In the genomic region with DNA sequence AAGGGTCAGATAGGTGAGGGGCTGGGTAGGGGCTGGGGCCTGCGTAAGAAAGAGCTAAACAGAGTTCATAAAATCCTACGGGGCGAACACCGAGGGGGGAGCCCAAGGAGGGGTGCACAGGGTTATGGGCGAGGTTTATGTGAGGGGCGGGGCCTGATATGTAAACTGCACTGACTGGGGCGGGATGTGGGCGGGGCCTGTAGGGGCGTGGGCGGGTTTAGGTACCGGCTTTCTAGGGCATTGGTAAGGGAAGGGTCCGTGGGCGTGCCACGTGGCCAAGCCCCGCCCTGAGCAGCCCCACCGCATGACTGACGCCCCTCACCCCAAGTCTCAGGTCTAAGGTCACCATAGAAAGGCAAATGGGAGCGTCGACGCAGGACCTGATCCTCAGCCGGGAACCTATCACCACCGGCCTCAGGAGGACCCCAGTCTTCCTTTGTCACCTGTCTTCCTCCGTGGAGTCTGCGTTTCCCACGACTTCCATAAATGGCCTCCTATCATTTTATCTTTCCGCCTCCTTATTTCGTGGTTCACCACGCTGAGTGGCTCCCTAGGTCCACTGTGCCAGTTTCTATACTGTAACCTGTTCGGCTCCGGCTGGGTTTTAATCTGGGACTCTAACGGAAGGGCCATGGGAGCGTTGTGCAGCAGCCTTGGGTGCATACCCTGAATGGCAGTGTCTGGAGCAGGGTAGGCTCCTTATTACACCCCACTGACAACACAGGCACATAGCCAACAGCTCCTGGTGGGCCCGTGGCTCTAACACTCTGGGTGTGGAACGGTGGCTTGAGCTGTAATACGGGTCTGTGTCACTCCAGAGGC, we compare ENCODE assay signal across 9 mouse cellular contexts. TPM values are rescaled to one million over a fixed set of nuclear protein-coding genes. Genes with fewer than 3 reads are reported as not detected.
DNase-seq lines count a peak whose midpoint lies in the region; ATAC-seq and TF ChIP-seq lines count a peak whose summit lies in the region.
"Had no signal": no experiment of that assay in that cellular context is flagged by ENCODE, and none has a peak within 500 bp of the region (broad histone marks: within the 10 kb centered on the region; RNA-seq: fewer than 3 reads in every experiment).

No protein-coding gene starts in this region.

- 5% methylated on average over 35 of the region's 35 CpGs for WGBS in hindbrain, embryonic 14.5 days

- ATAC-seq in hindbrain, embryonic 14.5 days (ENCODE audit: low FRiP score) = peak; percentile 91
- ATAC-seq in activated CD4-positive, CD25-positive, alpha-beta regulatory T cell, adult 4 months = no peak

- H3K4me2 ChIP-seq in hindbrain, embryonic 14.5 days (replicated peaks) = peak overlapping the region; percentile 81

- no peaks in the 10 kb centered on the region for H3K4me1 ChIP-seq in embryonic fibroblast, embryonic 13.5 days (ENCODE audit: control insufficient read depth, insufficient read depth, low read length)
- peaks cover 8% of the 10 kb centered on the region; the same call in 1 of the 2 replicates for H3K4me1 ChIP-seq in hindbrain, embryonic 14.5 days (replicated peaks; ENCODE audit: control insufficient read depth, insufficient read depth, low read length)

- TF ChIP-seq CTCF in embryonic fibroblast, embryonic 13.5 days (IDR thresholded peaks at IDR 0.05; ENCODE audit: borderline replicate concordance, insufficient read depth, low read length) = no peak

- H3K27me3 ChIP-seq in hindbrain, embryonic 14.5 days (ENCODE audit: control insufficient read depth, insufficient read depth, low read length) = no peaks in the 10 kb centered on the region

- peak overlapping the region; percentile 73 for H3K9ac ChIP-seq in hindbrain, embryonic 14.5 days

- no peaks in the 10 kb centered on the region for H3K36me3 ChIP-seq in hindbrain, embryonic 14.5 days (replicated peaks; ENCODE audit: control insufficient read depth, insufficient read depth)

- peak overlapping the region; percentile 37 for H3K4me3 ChIP-seq in embryonic fibroblast, embryonic 13.5 days (ENCODE audit: insufficient read depth, low read length)
- H3K4me3 ChIP-seq in hindbrain, embryonic 14.5 days (replicated peaks; ENCODE audit: low read length) = peak overlapping the region; percentile 69

- H3K9me3 ChIP-seq in hindbrain, embryonic 14.5 days (ENCODE audit: control insufficient read depth, low read length) = no peaks in the 10 kb centered on the region

- H3K27ac ChIP-seq in embryonic fibroblast, embryonic 13.5 days (ENCODE audit: insufficient read depth, low read length) = no peak overlapping the region
- H3K27ac ChIP-seq in hindbrain, embryonic 14.5 days = peak overlapping the region; percentile 71

- peak; percentile 86 for DNase-seq in Muller cell, postnatal 12 days (ENCODE audit: inconsistent ontology term)
- DNase-seq in brain, embryonic 18.5 days (ENCODE audit: low read depth, low spot score) = peak; percentile 85
- DNase-seq in hindbrain, embryonic 14.5 days (ENCODE audit: low spot score) = peak; percentile 77
- peak; percentile 39 to 85 for DNase-seq in left cerebral cortex, adult 8-10 months (ENCODE audit: low spot score in 2 of 2)
- peak; percentile 30 for DNase-seq in lung, postnatal 36 days
- peak; percentile 69 for DNase-seq in right cerebral cortex, postnatal 25 days

- TF ChIP-seq POLR2A in embryonic fibroblast, embryonic 13.5 days (IDR thresholded peaks at IDR 0.05; ENCODE audit: low read depth, low read length) = no peak

RNA-seq across cellular contexts. Expression of a gene that starts 0.8 kb away (rescaled TPM):
- 1.8 and 1.9 TPM in 2 replicates for polyA plus RNA-seq in embryonic fibroblast, embryonic 13.5 days (2011; ENCODE audit: insufficient read length, low read depth, missing spikeins)
- polyA plus RNA-seq in hindbrain, embryonic 14.5 days (2014; fragmentation: Nextera tagmentation; extraction: Ambion mirVana) = 19.6 and 20.3 TPM in 2 replicates
- 10 to 100 TPM in 3 of 4 experiments, 1 to 10 TPM in 1; 9.3 to 10.8 (median 10.4) TPM for total RNA-seq in left cerebral cortex, adult 8-10 months (2022)
- polyA plus RNA-seq in activated CD4-positive, CD25-positive, alpha-beta regulatory T cell, adult 4 months (2017; shearing (Covaris generic)) = not detected

RNA-seq across cellular contexts. Expression of a gene that starts 41.3 kb away (rescaled TPM):
- polyA plus RNA-seq in embryonic fibroblast, embryonic 13.5 days (2011; ENCODE audit: insufficient read length, low read depth, missing spikeins) = not detected in 2 replicates
- not detected in 2 replicates for polyA plus RNA-seq in hindbrain, embryonic 14.5 days (2014; fragmentation: Nextera tagmentation; extraction: Ambion mirVana)
- not detected for total RNA-seq in left cerebral cortex, adult 8-10 months (2022)
- not detected for polyA plus RNA-seq in activated CD4-positive, CD25-positive, alpha-beta regulatory T cell, adult 4 months (2017; shearing (Covaris generic))
- polyA plus RNA-seq: large intestine, adult 2 months had no signal

RNA-seq across cellular contexts. Expression of a gene that starts 50.4 kb away (rescaled TPM):
- not detected in 2 replicates for polyA plus RNA-seq in embryonic fibroblast, embryonic 13.5 days (2011; ENCODE audit: insufficient read length, low read depth, missing spikeins)
- not detected in 2 replicates for polyA plus RNA-seq in hindbrain, embryonic 14.5 days (2014; fragmentation: Nextera tagmentation; extraction: Ambion mirVana)
- not detected for total RNA-seq in left cerebral cortex, adult 8-10 months (2022)
- polyA plus RNA-seq in activated CD4-positive, CD25-positive, alpha-beta regulatory T cell, adult 4 months (2017; shearing (Covaris generic)) = not detected
- polyA plus RNA-seq: large intestine, adult 2 months had no signal

RNA-seq across cellular contexts. Expression of a gene that starts 56.5 kb away (rescaled TPM):
- not detected in 2 replicates for polyA plus RNA-seq in embryonic fibroblast, embryonic 13.5 days (2011; ENCODE audit: insufficient read length, low read depth, missing spikeins)
- not detected in 2 replicates for polyA plus RNA-seq in hindbrain, embryonic 14.5 days (2014; fragmentation: Nextera tagmentation; extraction: Ambion mirVana)
- not detected for total RNA-seq in left cerebral cortex, adult 8-10 months (2022)
- polyA plus RNA-seq in activated CD4-positive, CD25-positive, alpha-beta regulatory T cell, adult 4 months (2017; shearing (Covaris generic)) = not detected
- polyA plus RNA-seq: large intestine, adult 2 months had no signal

Comparison
In these comparisons a context has a peak if more than half of its experiments do, and no peak if none do; other contexts are left out.
1. DNase-seq: peak in every context shown above with its lines; median percentile 86 in Muller cell, postnatal 12 days; 85 in brain, embryonic 18.5 days; 77 in hindbrain, embryonic 14.5 days; 69 in right cerebral cortex, postnatal 25 days; 62 in left cerebral cortex, adult 8-10 months; 30 in lung, postnatal 36 days.